Mouse (Mus musculus) limb, embryonic 11.5 days (tissue): ENCODE measurements around the gene Synpo2l. TPM values are rescaled to one million over a fixed set of nuclear protein-coding genes. Genes with fewer than 3 reads are reported as not detected.

Experiments used
- ATAC-seq: fragments of 200-750 bp; cut with Nextera tagmentation; 2 replicates; pipeline ENCODE4 v1.8.0; 2017; ENCODE audit warnings: low read depth; ENCODE audit not compliant: insufficient number of reproducible peaks, low FRiP score, low TSS enrichment
- DNase-seq: peaks from one replicate; pipeline ENCODE4 v3.0.0-alpha.2; 2015; ENCODE audit warnings: low spot score
- H3K27ac ChIP-seq: fragments of 300-500 bp; sonication (generic); replicated peaks from 2 replicates; pipeline ENCODE4 v1.5.1; 2014; ENCODE audit warnings: low read depth, mild to moderate bottlenecking, low read length
- H3K27me3 ChIP-seq: fragments of 300-500 bp; sonication (generic); 2 replicates; pipeline ENCODE4 v1.6.1; 2014; ENCODE audit warnings: mild to moderate bottlenecking, low read length, mixed read lengths; ENCODE audit not compliant: control insufficient read depth, insufficient read depth
- H3K36me3 ChIP-seq: fragments of 300-500 bp; sonication (generic); 2 replicates; pipeline ENCODE4 v1.6.1; 2014; ENCODE audit warnings: mild to moderate bottlenecking, low read length, moderate library complexity, mixed read lengths; ENCODE audit not compliant: control insufficient read depth, insufficient read depth
- H3K4me1 ChIP-seq: fragments of 300-500 bp; sonication (generic); 2 replicates; pipeline ENCODE4 v1.6.1; 2014; ENCODE audit warnings: low read length, mixed read lengths; ENCODE audit not compliant: control insufficient read depth, insufficient read depth
- H3K4me2 ChIP-seq: fragments of 300-500 bp; sonication (generic); 2 replicates; pipeline ENCODE4 v1.6.1; 2014; ENCODE audit warnings: low read depth, mild to moderate bottlenecking, moderate library complexity; ENCODE audit not compliant: severe bottlenecking
- H3K4me3 ChIP-seq: fragments of 300-500 bp; sonication (generic); 2 replicates; pipeline ENCODE4 v1.5.1; 2014; ENCODE audit warnings: low read depth, low read length
- H3K9ac ChIP-seq: fragments of 300-500 bp; sonication (generic); 2 replicates; pipeline ENCODE4 v1.6.1; 2014; ENCODE audit warnings: mild to moderate bottlenecking, low read length
- H3K9me3 ChIP-seq: fragments of 300-500 bp; sonication (generic); 2 replicates; pipeline ENCODE4 v1.6.1; 2016; ENCODE audit warnings: low read length; ENCODE audit not compliant: control insufficient read depth
- WGBS: fragments of 180-500 bp; shearing (Covaris S2); extraction: QIAGEN DNeasy Blood & Tissue Kit; methylation state at CpG from one replicate; pipeline ENCODE4 v1.1.7; 2014; 5-methylcytosine and 5-hydroxymethylcytosine counted together
- polyA plus RNA-seq: library from polyadenylated mRNA; unstranded; fragments of >200 nt; fragmentation: Nextera tagmentation; extraction: Ambion mirVana; gene quantifications from 2 replicates; pipeline ENCODE4 v1.2.1, GENCODE M21; 2014

Synpo2l gene
- polyA plus RNA-seq, 1 experiment from 2014 or later = 4.8 TPM

DNA sequence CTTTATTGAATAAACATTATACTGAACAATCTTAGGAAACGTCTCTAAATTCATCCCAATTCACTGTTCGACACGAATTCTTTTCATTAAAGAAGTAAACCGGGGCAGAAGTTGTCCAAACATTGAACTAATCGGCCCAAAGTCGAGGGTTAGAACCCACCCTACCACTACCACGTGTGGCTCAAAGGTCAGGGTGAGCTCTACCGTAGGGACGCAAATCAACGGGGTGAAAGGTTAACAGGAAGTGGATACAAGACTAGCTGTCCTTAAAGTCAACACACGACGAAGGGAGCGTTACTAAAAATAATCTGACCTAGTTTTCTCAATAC is 5.5 kb upstream of the Synpo2l start:
- H3K9me3 ChIP-seq = no peaks in the 10 kb centered on the region
- peak; percentile 42 for DNase-seq
- H3K27me3 ChIP-seq = no peaks in the 10 kb centered on the region
- peaks cover 16% of the 10 kb centered on the region for H3K36me3 ChIP-seq
- H3K4me1 ChIP-seq = no peaks in the 10 kb centered on the region; the same call in 1 of the 2 replicates
- H3K4me3 ChIP-seq = peak overlapping the region; percentile 66
- 12% methylated on average over 13 of the region's 13 CpGs for WGBS
- H3K4me2 ChIP-seq = peak overlapping the region; percentile 50
- H3K27ac ChIP-seq = peak overlapping the region; percentile 57; the same call in 1 of the 2 replicates
- H3K9ac ChIP-seq = no peak overlapping the region
- peak; percentile 68; the same call in 1 of the 2 replicates for ATAC-seq

- no peaks in the 10 kb centered on the region; the same call in 1 of the 2 replicates for H3K4me1 ChIP-seq
- 94% methylated on average over 2 of the region's 2 CpGs for WGBS
- H3K9me3 ChIP-seq = no peaks in the 10 kb centered on the region
- H3K4me3 ChIP-seq = no peak overlapping the region
- H3K4me2 ChIP-seq = no peak overlapping the region
- H3K27me3 ChIP-seq = no peaks in the 10 kb centered on the region
- peak; percentile 59 for DNase-seq
- ATAC-seq = no peak
- no peak overlapping the region for H3K27ac ChIP-seq
- H3K9ac ChIP-seq = no peak overlapping the region
- peaks cover 12% of the 10 kb centered on the region for H3K36me3 ChIP-seq
These were observed 4.8 kb upstream of the Synpo2l start for GRCm38 (mm10) chr14:20672990-20673389.

- ATAC-seq = no peak
- Histone ChIP-seq H3K27ac (no peak overlapping the region), H3K27me3 (peaks cover 5% of the 10 kb centered on the region; the same call in 1 of the 2 replicates), H3K36me3 (no peaks in the 10 kb centered on the region), H3K4me1 (no peaks in the 10 kb centered on the region), H3K9ac (no peak overlapping the region), H3K4me3 (no peak overlapping the region), H3K9me3 (no peaks in the 10 kb centered on the region), H3K4me2 (no peak overlapping the region)
- 83% methylated on average over 1 of the region's 1 CpGs for WGBS
- no peak for DNase-seq
These were observed 685 bp downstream of the Synpo2l start for GRCm38 (mm10) chr14:20667469-20667868.

GRCm38 (mm10) chr14:20664436-20664835 is 3.7 kb downstream of the Synpo2l start:
- Histone ChIP-seq H3K4me2 (no peak overlapping the region), H3K27me3 (peaks cover 8% of the 10 kb centered on the region), H3K4me1 (peaks cover 7% of the 10 kb centered on the region; the same call in 1 of the 2 replicates), H3K27ac (no peak overlapping the region), H3K36me3 (no peaks in the 10 kb centered on the region), H3K9me3 (no peaks in the 10 kb centered on the region), H3K9ac (peak overlapping the region; percentile 34; the same call in 1 of the 2 replicates), H3K4me3 (no peak overlapping the region)
- WGBS = 61% methylated on average over 3 of the region's 3 CpGs
- DNase-seq (no peak), ATAC-seq (no peak)

GRCm38 (mm10) chr14:20663601-20664000 is 4.6 kb downstream of the Synpo2l start:
- DNase-seq = no peak
- 59% methylated on average over 2 of the region's 2 CpGs for WGBS

GRCm38 (mm10) chr14:20662740-20663139 is 5.4 kb downstream of the Synpo2l start:
- Histone ChIP-seq H3K36me3 (no peaks in the 10 kb centered on the region), H3K9ac (no peak overlapping the region), H3K9me3 (no peaks in the 10 kb centered on the region), H3K4me3 (no peak overlapping the region), H3K4me1 (peaks cover 7% of the 10 kb centered on the region; the same call in 1 of the 2 replicates), H3K27me3 (peaks cover 8% of the 10 kb centered on the region), H3K27ac (no peak overlapping the region), H3K4me2 (no peak overlapping the region; the same call in 1 of the 2 replicates)
- DNase-seq (no peak), ATAC-seq (no peak)
- WGBS = 85% methylated on average over 3 of the region's 3 CpGs

More at GRCm38 (mm10) chr14:20663601-20664000, 4.6 kb downstream of the Synpo2l start:
- peaks cover 7% of the 10 kb centered on the region; the same call in 1 of the 2 replicates for H3K4me1 ChIP-seq
- H3K4me2 ChIP-seq = no peak overlapping the region
- ATAC-seq = no peak
- H3K27ac ChIP-seq = no peak overlapping the region
- H3K4me3 ChIP-seq = no peak overlapping the region
- no peaks in the 10 kb centered on the region for H3K9me3 ChIP-seq
- H3K36me3 ChIP-seq = no peaks in the 10 kb centered on the region
- peaks cover 8% of the 10 kb centered on the region for H3K27me3 ChIP-seq
- H3K9ac ChIP-seq = no peak overlapping the region

- H3K4me3 ChIP-seq = peak overlapping the region; percentile 40
- peak overlapping the region; percentile 67 for H3K27ac ChIP-seq
- peak overlapping the region; percentile 73 for H3K9ac ChIP-seq
- H3K36me3 ChIP-seq = no peaks in the 10 kb centered on the region
- ATAC-seq = peak; percentile 21; the same call in 1 of the 2 replicates
- H3K4me2 ChIP-seq = peak overlapping the region; percentile 85
- H3K27me3 ChIP-seq = peaks cover 8% of the 10 kb centered on the region
- H3K4me1 ChIP-seq = peaks cover 7% of the 10 kb centered on the region; the same call in 1 of the 2 replicates
- no peaks in the 10 kb centered on the region for H3K9me3 ChIP-seq
- DNase-seq = no peak
- WGBS = 9% methylated on average over 19 of the region's 19 CpGs
These were observed 6.4 kb downstream of the Synpo2l start for GRCm38 (mm10) chr14:20661661-20662331.

GRCm38 (mm10) chr14:20660827-20661660 is 7.1 kb downstream of the Synpo2l start:
- ATAC-seq = peak; percentile 79
- peak overlapping the region; percentile 85 for H3K4me2 ChIP-seq
- H3K4me1 ChIP-seq = peaks cover 7% of the 10 kb centered on the region; the same call in 1 of the 2 replicates
- peak overlapping the region; percentile 40 for H3K4me3 ChIP-seq
- H3K36me3 ChIP-seq = no peaks in the 10 kb centered on the region
- DNase-seq = peak; percentile 95
- H3K9me3 ChIP-seq = no peaks in the 10 kb centered on the region
- peak overlapping the region; percentile 67 for H3K27ac ChIP-seq
- H3K27me3 ChIP-seq = peaks cover 8% of the 10 kb centered on the region
- H3K9ac ChIP-seq = peak overlapping the region; percentile 73
- WGBS = 1% methylated on average over 52 of the region's 52 CpGs
